Mouse (Mus musculus) spleen, postnatal 14 days (tissue): ENCODE measurements around the gene Qars.

ENCODE experiments used
- DNase-seq, 2 experiments: peaks; one replicate each; pipeline ENCODE4 v3.0.0; 2021 to 2022; ENCODE audit warnings: low spot score in 2 of 2

Gene Qars

DNA sequence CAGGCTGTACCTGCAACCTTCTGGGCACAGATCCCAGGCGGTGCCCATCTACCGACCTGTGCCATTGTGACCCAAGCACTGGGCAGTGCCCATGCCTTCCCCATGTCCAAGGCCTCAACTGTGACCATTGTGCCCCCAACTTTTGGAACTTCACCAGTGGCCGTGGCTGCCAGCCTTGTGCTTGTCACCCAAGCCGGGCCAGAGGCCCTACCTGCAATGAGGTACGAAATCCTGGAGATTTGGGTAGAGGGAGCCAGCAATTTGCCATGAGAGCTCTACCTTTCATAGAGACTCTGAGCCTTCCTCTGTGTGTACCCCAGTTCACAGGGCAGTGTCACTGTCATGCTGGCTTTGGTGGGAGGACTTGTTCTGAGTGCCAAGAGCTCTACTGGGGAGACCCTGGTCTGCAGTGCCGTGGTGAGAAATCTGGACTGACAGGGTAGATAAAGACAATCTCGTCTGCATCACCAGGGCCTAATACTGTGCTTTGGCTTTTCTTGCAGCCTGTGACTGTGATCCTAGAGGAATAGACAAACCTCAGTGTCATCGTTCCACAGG lies 20.5 kb upstream of the Qars start:
- DNase-seq: no peak

DNA sequence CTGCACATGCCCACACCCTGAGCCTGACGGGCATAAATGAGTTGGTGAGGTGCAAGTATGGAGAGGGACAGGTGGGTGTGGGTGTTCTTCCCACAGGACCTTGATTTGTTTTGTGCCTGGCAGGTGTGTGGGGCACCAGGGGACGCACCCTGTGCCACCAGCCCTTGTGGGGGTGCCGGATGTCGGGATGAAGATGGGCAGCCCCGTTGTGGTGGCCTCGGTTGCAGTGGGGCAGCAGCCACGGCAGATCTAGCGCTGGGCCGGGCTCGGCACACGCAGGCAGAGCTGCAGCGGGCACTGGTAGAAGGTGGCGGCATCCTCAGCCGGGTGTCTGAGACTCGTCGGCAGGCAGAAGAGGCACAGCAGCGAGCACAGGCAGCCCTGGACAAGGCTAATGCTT lies 19.1 kb upstream of the Qars start:
- no peak for DNase-seq

DNA sequence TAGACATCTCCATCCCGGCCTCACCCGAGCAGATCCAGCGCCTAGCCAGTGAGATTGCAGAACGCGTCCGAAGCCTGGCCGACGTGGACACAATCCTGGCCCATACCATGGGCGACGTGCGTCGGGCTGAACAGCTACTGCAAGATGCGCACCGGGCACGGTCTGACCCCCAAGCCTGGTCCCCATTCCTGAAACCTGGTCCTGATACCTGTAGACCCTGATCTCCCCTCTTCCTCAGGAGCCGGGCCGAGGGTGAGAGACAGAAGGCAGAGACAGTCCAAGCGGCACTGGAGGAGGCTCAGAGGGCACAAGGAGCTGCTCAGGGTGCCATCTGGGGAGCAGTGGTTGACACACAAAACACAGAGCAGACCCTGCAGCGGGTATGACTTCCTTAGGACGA lies 18.3 kb upstream of the Qars start:
- DNase-seq: peak in 1 of 2 experiments; percentile 5

DNA sequence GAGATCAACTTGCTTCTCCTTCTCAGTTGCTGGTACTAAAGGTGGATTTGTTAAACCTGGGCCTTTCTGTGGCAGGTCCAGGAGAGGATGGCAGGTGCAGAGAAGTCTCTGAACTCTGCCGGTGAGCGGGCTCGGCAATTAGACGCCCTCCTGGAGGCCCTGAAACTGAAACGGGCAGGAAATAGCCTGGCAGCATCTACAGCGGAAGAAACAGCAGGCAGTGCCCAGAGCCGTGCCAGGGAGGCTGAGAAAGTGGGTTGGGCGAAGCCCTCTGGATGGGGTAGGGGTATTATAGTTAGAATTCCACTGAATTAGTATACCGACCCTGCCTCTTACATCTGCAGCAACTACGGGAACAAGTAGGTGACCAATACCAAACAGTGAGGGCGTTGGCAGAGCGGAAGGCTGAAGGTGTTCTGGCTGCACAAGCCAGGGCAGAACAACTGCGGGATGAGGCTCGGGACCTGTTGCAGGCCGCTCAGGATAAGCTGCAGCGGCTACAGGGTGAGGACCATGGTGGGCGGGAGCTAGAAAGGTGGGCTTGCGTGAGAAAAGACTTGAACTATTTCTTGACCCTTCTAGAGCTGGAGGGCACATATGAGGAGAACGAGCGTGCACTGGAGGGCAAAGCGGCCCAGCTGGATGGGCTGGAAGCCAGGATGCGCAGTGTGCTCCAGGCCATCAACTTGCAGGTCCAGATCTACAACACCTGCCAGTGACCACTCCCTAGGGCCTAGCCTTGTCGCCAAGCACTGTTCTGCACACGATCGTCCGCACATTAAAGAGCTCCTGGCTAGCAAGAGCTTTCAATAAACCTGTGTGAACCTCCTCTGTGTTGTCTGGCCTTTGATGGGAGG lies 17.6 kb upstream of the Qars start:
- peak in 1 of 2 experiments; percentile 6 for DNase-seq

DNA sequence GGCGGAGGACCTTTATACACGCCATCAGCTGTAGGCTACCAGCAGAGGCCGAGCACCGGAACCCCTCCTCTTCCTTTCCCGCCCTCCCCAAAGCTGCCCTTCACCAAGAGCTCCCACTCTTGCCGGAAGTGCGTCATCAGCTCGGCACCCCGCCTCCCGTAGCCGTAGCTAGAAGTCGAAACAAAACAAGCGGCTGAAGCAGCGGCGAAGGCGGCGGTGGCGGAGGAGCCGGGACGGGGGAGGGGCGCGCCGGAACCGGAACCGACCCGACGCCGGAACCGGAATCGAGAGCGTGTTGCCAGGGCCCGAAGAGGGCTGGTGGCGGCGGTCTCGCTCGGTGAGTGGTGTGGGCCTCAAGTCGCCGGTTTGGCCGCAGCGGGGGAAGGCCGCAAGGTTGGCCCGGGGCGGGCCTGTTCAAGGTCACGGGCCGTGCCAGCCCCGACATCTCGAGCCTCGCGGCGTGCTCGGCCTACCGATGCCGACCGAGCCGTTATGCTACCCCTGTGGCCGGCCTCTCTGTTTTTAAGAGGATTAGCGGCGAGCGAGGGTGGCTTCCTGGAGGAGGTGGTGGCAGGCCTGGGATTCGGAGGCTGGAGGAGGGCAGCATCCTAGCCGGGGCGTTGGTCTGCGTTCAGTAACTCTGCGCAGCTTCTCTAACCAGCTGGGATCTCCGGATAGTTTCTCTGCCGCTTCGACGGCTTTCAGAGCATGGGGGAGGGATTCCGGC lies 16.8 kb upstream of the Qars start, which contains the start of gene Usp19:
Gene Usp19 (plus strand): TSS at position 44 of the 727 bp plus-strand sequence.
- DNase-seq: peak; percentile 81 to 89

DNA sequence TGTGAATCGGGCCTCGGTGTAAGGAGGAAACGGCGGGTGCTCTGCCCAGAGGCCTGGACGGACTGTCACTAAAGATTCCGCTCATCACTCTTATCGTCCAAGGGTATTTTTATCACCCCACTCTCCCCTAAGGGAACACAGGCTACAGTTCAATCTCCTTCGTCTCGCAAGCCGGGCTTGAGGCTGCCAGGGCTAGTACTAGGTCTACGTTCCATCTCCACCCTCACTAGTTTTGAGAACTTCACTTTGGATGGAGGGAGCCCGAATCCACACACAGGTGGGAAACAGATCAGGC lies 16.3 kb upstream of the Qars start:
- no peak for DNase-seq

DNA sequence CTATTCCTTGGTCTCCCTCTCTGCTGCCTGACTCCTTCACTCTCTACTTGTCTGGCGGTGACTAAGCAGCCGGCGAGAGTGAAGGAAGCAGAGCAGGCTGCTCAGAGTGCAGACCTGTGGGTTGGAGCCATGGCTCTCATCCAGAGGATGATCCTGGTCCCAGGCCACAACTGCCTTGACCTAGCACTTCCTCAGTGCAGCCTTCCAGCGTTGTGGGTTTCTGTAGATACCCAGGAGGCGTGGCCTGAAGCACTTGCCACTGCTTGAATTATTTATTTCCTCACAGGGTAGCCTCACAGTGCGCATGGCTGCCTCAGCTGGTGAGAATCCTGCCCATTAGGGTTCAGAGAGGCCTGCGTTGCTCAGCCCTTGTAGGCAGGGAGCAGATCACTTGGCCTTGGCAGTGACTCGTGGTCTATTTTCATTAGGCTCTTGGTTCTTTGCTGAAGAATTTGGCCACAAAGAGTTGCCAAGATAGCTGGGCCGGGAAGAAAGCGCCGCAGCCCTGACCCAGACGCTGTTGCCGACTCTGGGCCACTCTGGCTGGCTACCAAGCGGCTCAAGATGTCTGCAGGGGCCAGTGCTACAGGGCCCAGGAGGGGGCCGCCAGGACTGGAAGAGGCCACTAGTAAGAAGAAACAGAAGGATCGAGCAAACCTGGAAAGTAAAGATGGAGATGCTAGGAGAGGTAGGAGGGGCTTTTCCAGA lies 15.3 kb upstream of the Qars start:
- no peak for DNase-seq

DNA sequence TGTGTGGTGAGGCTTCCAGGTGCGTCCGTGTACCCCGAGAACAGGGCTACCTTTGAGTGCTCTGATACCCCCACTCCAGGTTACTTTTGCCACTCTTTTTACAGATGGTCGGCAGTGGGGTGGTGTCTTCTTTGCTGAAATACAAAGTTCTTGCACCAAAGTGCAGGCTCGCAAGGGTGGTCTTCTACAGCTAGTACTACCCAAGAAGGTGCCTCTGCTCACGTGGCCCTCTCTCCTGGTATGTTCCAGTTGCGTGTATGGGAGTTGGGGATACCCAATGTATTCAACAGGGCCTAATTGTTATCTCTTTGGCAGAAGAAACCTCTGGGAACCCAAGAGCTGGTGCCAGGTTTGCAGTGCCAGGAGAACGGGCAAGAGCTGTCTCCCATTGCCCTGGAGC lies 14.3 kb upstream of the Qars start:
- no peak for DNase-seq

DNA sequence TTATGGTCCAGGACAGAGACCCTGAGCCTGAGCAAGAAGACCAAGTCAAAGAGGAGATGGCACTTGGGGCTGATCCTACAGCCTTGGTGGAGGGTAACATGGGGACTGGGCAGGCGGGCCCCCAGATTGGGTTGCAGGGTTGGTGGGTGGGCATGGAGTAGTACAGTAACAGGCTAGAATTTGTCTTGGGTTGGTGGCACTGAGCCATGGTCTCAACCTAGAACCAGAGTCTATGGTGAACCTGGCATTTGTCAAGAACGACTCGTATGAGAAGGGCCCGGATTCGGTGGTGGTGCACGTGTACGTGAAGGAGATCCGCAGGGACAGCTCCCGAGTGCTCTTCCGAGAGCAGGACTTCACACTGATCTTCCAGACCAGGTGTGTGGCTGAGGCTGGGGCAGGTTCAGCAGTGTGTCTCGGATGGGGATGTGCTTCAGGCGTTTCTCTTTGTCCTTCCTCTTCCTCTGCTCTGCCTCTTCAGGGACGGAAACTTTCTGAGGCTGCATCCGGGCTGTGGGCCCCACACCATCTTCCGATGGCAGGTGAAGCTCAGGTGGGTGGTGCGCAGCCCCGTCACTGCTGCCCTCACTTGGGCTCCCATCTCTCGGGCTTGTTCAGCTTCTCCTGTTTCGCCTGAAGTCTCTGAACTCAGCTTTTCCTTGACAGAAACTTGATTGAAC lies 13.2 kb upstream of the Qars start:
- no peak for DNase-seq

DNA sequence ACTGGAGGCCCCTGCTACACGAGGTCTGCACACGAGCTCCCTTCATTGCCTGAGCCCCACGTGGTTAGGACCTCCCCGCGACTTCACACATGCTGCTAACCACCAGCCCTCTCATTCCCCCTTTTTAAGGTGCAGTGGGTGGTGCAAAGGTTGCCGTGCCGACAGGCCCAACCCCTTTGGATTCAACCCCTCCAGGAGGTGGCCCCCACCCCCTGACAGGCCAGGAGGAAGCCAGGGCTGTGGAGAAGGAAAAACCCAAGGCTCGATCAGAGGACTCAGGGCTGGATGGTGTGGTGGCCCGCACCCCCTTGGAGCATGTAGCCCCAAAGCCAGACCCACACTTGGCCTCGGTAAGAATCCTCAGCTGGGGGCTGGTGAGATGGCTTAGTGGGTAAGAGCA lies 12.6 kb upstream of the Qars start:
- no peak for DNase-seq

DNA sequence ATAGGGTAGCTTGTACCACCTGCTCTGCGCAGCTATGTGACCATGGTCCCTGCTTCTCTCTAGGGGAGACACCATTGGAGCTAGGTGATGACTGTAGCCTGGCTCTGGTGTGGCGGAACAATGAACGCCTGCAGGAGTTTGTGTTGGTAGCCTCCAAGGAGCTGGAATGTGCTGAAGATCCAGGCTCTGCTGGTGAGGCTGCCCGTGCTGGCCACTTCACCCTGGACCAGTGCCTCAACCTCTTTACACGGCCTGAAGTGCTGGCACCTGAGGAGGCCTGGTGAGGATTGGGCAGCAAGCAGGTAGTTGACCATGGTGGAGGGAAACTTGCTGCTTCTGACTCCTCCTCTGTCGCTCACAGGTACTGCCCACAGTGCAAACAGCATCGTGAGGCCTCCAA lies 8.3 kb upstream of the Qars start:
- no peak for DNase-seq

DNA sequence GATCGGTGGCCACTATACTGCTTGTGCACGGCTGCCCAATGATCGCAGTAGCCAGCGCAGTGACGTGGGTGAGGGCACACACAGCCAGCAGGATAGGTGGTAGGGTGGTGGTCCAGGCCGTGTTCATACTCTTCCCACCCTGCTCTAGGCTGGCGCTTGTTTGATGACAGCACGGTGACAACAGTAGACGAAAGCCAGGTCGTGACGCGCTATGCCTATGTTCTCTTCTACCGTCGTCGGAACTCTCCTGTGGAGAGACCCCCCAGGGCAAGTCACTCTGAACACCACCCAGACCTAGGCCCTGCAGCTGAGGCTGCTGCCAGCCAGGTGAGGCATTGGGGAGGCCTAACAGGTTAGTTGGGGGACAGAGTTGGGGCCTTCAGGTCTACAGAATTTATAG lies 7.6 kb upstream of the Qars start:
- DNase-seq: no peak

DNA sequence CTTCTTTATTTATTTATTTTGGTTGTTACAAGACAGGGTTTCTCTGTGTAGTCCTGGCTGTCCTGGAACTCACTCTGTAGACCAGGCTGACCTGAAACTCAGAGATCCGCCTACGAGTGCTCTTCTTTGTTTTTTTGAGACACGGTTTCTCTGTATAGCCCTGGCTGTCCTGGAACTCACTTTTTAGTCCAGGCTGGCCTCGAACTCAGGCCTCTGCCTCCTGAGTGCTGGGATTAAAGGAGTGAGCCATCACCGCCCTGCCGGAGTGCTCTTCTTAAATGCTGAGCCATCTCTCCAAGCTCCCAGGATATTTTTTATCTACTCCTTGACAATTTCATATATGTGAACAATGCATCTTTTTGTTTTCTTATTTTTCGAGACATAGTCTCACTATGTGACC lies 605 bp upstream of the Qars start:
- DNase-seq: no peak

DNA sequence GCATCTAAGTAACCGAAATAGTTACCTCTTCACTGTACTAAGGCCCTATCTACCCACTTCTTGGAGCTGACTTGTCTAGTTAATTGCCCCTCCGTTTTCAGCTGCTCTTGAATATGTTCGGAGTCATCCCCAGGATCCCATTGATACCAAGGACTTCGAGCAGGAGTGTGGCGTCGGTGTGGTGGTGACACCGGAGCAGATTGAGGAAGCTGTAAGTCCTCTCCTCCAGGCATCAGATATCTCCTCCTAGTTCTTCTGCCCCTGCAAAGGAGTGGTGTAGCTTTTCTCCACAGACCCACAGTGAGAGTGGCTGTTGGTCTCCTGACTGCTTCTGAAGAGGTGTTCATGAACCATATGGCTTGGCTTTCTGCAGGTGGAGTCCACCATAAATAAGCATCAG lies 1.3 kb downstream of the Qars start:
- DNase-seq: no peak

DNA sequence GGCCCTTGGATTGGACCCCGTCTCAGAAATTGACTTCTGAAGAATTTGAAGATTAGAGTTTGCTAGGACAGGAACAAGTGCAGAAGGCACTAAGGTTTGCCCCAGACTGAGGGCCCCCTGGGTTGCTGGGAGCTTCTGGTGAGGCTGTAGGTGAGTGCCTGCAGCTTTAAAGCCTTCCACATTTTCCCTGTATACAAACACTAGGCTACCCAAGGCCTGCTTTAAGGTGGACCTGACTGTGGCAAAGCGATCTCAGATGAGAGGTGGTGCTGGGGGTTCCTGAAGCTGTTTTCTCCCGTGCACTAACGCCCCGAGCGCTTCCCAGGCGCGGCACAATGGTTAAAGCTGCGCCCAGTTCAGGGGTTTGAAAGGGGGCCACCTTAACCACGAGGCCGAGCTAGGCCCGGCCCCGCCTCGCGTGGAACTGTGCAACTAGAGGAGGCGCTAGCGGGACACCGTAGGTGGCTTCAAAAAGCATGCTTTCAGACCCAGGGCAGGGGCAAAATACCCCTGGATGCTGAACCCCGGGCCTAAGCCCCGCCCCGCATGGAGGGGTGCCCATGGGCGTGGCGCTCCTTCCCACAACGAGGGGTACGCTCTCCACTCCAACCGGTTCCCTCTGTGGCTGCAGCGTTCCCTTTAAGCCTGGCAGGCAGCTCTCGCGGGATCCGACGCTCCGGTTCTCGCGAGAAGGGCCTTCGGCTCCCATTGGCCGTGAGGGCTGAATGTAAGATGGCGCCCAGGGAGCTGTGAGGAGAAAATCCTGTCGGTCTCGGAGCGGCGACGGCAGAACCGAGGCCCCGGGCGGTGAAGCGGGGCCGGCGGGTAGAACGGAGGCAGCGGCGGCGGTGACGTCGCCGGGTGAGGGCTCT lies 9.1 kb downstream of the Qars start, which contains the start of gene Qrich1:
Gene Qrich1 (plus strand): TSS at position 427 of the 872 bp plus-strand sequence.
- peak; percentile 85 to 87 for DNase-seq

DNA sequence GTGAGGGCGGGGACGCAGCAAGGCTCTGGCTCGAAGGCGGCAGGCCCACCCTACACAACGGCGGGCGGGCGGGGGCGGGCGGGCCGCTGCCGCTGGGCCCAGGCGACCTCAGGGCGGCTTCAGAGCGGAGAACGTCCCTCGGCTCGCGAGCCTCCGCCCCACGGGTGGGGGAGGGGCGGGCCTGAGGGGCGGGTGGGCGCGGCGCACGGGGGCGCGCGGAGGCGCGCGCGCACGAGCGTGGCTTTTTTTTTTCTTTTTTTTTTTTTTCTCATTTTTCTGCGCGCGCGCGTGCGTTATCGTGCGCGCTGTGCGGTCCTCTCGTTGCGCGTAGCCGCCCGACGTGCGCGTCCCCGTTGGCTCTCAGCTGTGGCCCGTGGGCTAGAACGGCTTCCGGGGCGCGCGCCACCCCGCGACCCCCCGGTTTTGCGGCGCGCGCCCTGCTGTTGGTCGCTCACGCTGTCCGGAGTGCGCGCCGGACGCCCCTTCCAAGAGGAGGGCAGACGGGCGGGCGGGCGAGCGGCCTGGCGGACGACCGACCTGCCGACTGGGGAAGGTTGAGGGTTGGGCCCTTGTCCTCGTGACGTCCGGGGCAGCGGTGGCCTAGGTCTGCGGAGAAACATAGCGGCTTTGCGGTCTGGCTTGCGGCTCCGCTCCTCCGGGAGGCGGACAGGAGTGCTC lies 9.9 kb downstream of the Qars start:
- peak; percentile 69 to 81 for DNase-seq

DNA sequence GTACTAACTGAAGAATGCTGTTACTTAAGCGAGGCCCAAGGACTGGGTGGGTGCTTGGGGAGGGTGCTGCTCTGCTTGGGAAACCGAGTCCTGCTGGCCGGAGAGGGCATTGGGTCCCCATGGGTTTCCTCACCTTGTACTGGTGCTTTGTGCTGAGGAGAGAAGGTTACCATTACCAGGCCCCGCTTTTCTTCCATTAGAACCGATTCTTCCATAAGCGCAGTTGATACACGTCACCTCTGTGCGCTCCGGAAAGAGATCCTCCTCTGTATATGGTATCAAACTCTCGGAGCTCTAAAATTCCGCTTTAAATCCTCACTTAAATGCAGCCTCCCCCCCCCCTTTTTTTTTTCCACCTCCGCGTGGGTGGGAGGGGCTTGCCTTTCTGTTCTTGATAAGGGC lies 10.4 kb downstream of the Qars start:
- no peak for DNase-seq

DNA sequence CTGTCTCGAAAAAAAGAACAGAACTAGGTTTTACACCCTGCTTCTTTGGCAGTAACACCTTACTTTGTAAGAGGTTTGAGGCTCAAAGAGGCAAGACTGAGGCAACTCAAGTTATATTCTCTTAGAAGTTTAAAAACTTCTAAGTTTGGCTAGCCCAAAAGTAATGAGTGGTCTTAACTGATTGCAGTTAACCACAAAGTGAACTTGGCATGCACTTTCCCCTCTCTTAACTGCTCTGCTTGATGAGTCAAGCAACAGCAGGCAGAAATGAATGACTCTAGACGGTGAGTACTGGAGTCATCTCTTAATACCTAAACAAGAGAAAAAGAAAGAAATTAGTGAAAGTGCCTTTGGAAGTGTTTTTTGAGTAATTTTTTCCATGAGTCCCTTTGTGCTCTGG lies 14.1 kb downstream of the Qars start:
- DNase-seq: no peak

DNA sequence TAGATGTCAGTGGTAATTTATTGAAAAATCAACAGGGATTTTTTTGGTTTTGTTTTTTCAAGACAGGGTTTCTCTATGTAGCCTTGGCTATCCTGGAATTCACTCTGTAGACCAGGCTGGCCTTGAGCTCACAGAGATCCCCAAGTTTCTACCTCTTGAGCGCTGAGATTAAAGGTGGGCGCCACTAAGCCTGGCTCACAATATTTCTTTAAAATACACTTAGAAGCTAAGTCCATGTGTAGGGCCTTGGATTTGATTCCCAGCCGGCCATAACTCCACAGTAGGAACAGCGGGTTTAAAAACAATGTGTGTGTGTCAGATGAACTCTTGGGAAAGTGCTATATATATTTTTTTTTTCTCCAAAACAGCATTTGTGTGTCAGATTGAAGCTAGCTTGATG lies 15.8 kb downstream of the Qars start:
- no peak for DNase-seq

DNA sequence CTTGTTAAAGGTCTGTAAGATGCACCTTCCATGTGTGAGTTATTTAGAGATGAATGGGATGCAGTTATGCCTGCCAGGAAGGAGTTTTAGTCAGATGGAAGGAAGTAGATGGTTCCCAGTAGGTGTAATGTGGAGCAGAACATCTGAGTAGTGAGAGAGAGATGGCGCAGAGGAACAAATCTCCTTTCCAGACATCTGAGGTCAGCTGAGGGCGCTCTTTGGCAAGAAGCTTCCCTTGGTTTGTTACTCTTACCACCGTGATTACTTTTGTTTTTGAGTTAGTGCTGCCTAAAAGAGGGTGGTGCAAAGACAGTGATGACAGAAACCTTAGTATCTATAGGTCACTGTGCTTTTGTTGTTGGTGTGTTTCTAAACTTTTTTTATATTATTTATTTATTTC lies 17.9 kb downstream of the Qars start:
- no peak for DNase-seq
